Comparison of ENCODE assay signal across 20 mouse cellular contexts in the genomic region with DNA sequence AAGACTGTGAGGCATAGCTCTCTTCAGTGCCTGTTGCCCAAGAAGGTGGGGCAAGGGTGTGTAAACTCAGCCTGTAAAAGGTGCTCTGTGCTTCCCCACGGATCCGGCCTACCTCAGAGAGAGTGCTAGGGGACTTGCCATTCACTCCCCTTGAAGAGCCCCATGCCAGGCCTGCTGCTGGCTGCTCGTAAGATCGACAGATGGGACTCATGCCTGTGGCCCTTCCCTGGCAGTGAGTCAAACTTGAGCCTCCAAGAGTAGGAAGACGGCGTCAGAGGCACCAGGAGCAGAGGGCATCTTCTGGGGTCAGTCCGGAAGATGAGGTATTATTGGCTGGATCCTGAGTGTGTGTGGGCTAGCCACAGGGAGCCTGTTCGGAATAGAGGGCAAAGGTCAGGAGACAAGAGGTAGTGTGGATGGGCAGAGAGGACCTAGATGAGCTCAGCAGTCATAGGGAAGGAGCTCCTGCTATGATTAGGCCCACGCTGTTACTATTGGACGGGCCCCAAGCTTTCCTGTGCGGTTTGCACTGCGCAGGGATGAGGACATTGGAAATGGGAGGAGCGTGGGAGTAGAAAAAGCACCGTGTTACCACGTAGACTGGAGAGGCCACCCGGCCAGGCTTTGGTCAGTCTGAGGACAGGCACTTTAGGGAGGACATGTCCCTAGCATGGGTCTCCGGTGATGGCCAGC. TPM values are rescaled to one million over a fixed set of nuclear protein-coding genes. Genes with fewer than 3 reads are reported as not detected.
DNase-seq lines count a peak whose midpoint lies in the region; ATAC-seq and TF ChIP-seq lines count a peak whose summit lies in the region.
"Had no signal": no experiment of that assay in that cellular context is flagged by ENCODE, and none has a peak within 500 bp of the region (broad histone marks: within the 10 kb centered on the region; RNA-seq: fewer than 3 reads in every experiment).

No protein-coding gene starts in this region.

- H3K9ac ChIP-seq in forebrain, postnatal 0 days: no peak overlapping the region
- no peak overlapping the region for H3K9ac ChIP-seq in forebrain, embryonic 13.5 days
- no peak overlapping the region for H3K9ac ChIP-seq in kidney, embryonic 16.5 days (replicated peaks; ENCODE audit: low read length)
- H3K9ac ChIP-seq: limb, embryonic 13.5 days had no signal

- DNase-seq in forebrain, postnatal 0 days: no peak
- DNase-seq in kidney, postnatal 36 days: no peak
- peak; percentile 91 for DNase-seq in cerebellum, adult 11 months
- peak; percentile 89 to 94 for DNase-seq in cerebellum, postnatal 36 days
- no peak for DNase-seq in thymus, postnatal 25 days
- DNase-seq in adrenal gland, postnatal 25 days: no peak
- DNase-seq: gastrocnemius, postnatal 10 days; heart, postnatal 4 days; lung, postnatal 4 days; spleen, adult 18-20 months; thymus, postnatal 4 days had no signal

- no peak overlapping the region for H3K4me2 ChIP-seq in forebrain, postnatal 0 days (ENCODE audit: low read depth)
- no peak overlapping the region for H3K4me2 ChIP-seq in forebrain, embryonic 13.5 days
- no peak overlapping the region for H3K4me2 ChIP-seq in kidney, embryonic 16.5 days (replicated peaks; ENCODE audit: low read depth, low read length)
- H3K4me2 ChIP-seq: heart, embryonic 11.5 days; limb, embryonic 13.5 days had no signal

- H3K36me3 ChIP-seq in forebrain, postnatal 0 days (ENCODE audit: insufficient read depth): peaks cover 48% of the 10 kb centered on the region
- H3K36me3 ChIP-seq in forebrain, embryonic 13.5 days (ENCODE audit: poor library complexity, severe bottlenecking): peaks cover 43% of the 10 kb centered on the region
- no peaks in the 10 kb centered on the region for H3K36me3 ChIP-seq in kidney, embryonic 16.5 days (ENCODE audit: insufficient read depth, low read length)
- H3K36me3 ChIP-seq: limb, embryonic 13.5 days had no signal

- H3K4me1 ChIP-seq in forebrain, postnatal 0 days (ENCODE audit: insufficient read depth): peaks cover 6% of the 10 kb centered on the region; the same call in 1 of the 2 replicates
- H3K4me1 ChIP-seq in forebrain, embryonic 13.5 days: peaks cover 47% of the 10 kb centered on the region
- peaks cover 57% of the 10 kb centered on the region for H3K4me1 ChIP-seq in kidney, embryonic 16.5 days (ENCODE audit: insufficient read depth, low read length)

- whole genome bisulfite sequencing in forebrain, postnatal 0 days: 72% methylated on average over 17 of the region's 17 CpGs
- WGBS in forebrain, embryonic 13.5 days: 83% methylated on average over 17 of the region's 17 CpGs
- WGBS in kidney, embryonic 16.5 days: 60% methylated on average over 17 of the region's 17 CpGs

- no peak for TF ChIP-seq CTCF in forebrain, postnatal 0 days (IDR thresholded peaks at IDR 0.05; ENCODE audit: low read depth)

- no peaks in the 10 kb centered on the region for H3K9me3 ChIP-seq in forebrain, postnatal 0 days (ENCODE audit: low read length)
- H3K9me3 ChIP-seq in forebrain, embryonic 13.5 days (replicated peaks): no peaks in the 10 kb centered on the region
- no peaks in the 10 kb centered on the region for H3K9me3 ChIP-seq in kidney, embryonic 16.5 days (ENCODE audit: low read length)
- H3K9me3 ChIP-seq: limb, embryonic 13.5 days had no signal

- H3K27me3 ChIP-seq in forebrain, postnatal 0 days (ENCODE audit: insufficient read depth, low read length): no peaks in the 10 kb centered on the region
- H3K27me3 ChIP-seq in forebrain, embryonic 13.5 days: no peaks in the 10 kb centered on the region
- peaks cover 14% of the 10 kb centered on the region for H3K27me3 ChIP-seq in kidney, embryonic 16.5 days (ENCODE audit: insufficient read depth, low read length)

- H3K4me3 ChIP-seq in forebrain, postnatal 0 days (ENCODE audit: low read depth, low read length): no peak overlapping the region
- H3K4me3 ChIP-seq in forebrain, embryonic 13.5 days: no peak overlapping the region
- H3K4me3 ChIP-seq in kidney, embryonic 16.5 days (ENCODE audit: low read length): no peak overlapping the region
- H3K4me3 ChIP-seq: limb, embryonic 13.5 days had no signal

- H3K27ac ChIP-seq in forebrain, postnatal 0 days (ENCODE audit: low read depth, low read length): peak overlapping the region; percentile 15; the same call in 1 of the 2 replicates
- no peak overlapping the region for H3K27ac ChIP-seq in forebrain, embryonic 13.5 days
- H3K27ac ChIP-seq in kidney, embryonic 16.5 days (ENCODE audit: low read length): peak overlapping the region; percentile 76
- H3K27ac ChIP-seq: kidney, postnatal 0 days; limb, embryonic 13.5 days had no signal

- ATAC-seq in forebrain, postnatal 0 days: no peak
- no peak for ATAC-seq in forebrain, embryonic 13.5 days
- ATAC-seq in kidney, embryonic 16.5 days (ENCODE audit: low FRiP score, low TSS enrichment): peak; percentile 5; the same call in 1 of the 2 replicates
- ATAC-seq: forebrain, embryonic 16.5 days had no signal

RNA-seq across cellular contexts. Expression of gene Slc22a12, which starts 14.8 kb away (rescaled TPM):
- total RNA-seq in forebrain, postnatal 0 days (2014; rRNA removed): not detected in 2 replicates
- polyA plus RNA-seq in forebrain, postnatal 0 days (2015; fragmentation: Nextera tagmentation; extraction: Ambion mirVana): 0.15 and 0.40 TPM in 2 replicates
- polyA plus RNA-seq in forebrain, embryonic 13.5 days (2015; fragmentation: Nextera tagmentation; extraction: Ambion mirVana): not detected in 2 replicates
- polyA plus RNA-seq in kidney, embryonic 16.5 days (2015; fragmentation: Nextera tagmentation; extraction: Ambion mirVana): 27.4 and 27.7 TPM in 2 replicates
- total RNA-seq in adrenal gland, postnatal 25 days (2021): not detected in 2 replicates
- total RNA-seq: common myeloid progenitor, adult 5-6 weeks; gastrocnemius, postnatal 10 days; heart, postnatal 4 days had no signal
- polyA plus RNA-seq: forebrain, embryonic 16.5 days; heart, embryonic 11.5 days; limb, embryonic 13.5 days; liver, embryonic 16.5 days; stomach, embryonic 16.5 days had no signal

Comparison
In these comparisons a context has a peak if more than half of its experiments do, and no peak if none do; other contexts are left out.
1. DNase-seq: peak in cerebellum, adult 11 months (single experiment) and cerebellum, postnatal 36 days (2 of 2); none in forebrain, postnatal 0 days (single experiment), kidney, postnatal 36 days (0 of 2), thymus, postnatal 25 days (single experiment) and adrenal gland, postnatal 25 days (single experiment).
2. RNA of gene Slc22a12, which starts 14.8 kb away (polyA plus RNA-seq): 27.4 to 27.7 TPM in kidney, embryonic 16.5 days; 0.15 to 0.40 TPM in forebrain, postnatal 0 days and not detected in forebrain, embryonic 13.5 days; every median in the first group is over 10 times any median in the second.